Mouse (Mus musculus) forebrain, postnatal 0 days (tissue): ENCODE results near the gene Hoxd12. TPM values are rescaled to one million over a fixed set of nuclear protein-coding genes. Genes with fewer than 3 reads are reported as not detected.
A peak's percentile ranks its signal among the peaks of the same experiment; 100 is the strongest.

Experiments
- ATAC-seq: fragments of 200-750 bp; cut with Nextera tagmentation; 2 replicates; pipeline ENCODE4 v1.8.0; 2017; ENCODE audit warnings: mild to moderate bottlenecking, moderate library complexity
- DNase-seq: peaks from one replicate; pipeline ENCODE4 v3.0.0-alpha.2; 2015
- H3K27ac ChIP-seq: fragments of 300-500 bp; sonication (generic); 2 replicates; pipeline ENCODE4 v1.5.1; 2014; ENCODE audit warnings: low read depth, mild to moderate bottlenecking, antibody characterized with exemption, low read length, moderate library complexity, mixed read lengths
- H3K27me3 ChIP-seq: fragments of 300-500 bp; sonication (generic); 2 replicates; pipeline ENCODE4 v1.6.1; 2014; ENCODE audit warnings: mild to moderate bottlenecking, low read length, mixed read lengths; ENCODE audit not compliant: insufficient read depth
- H3K36me3 ChIP-seq: fragments of 300-500 bp; sonication (generic); 2 replicates; pipeline ENCODE4 v1.6.1; 2014; ENCODE audit warnings: mild to moderate bottlenecking, moderate library complexity; ENCODE audit not compliant: insufficient read depth
- H3K4me1 ChIP-seq: fragments of 300-500 bp; sonication (generic); 2 replicates; pipeline ENCODE4 v1.6.1; 2014; ENCODE audit warnings: antibody characterized with exemption; ENCODE audit not compliant: insufficient read depth
- H3K4me2 ChIP-seq: fragments of 300-500 bp; sonication (generic); 2 replicates; pipeline ENCODE4 v1.6.1; 2014; ENCODE audit warnings: low read depth, mild to moderate bottlenecking, moderate library complexity
- H3K4me3 ChIP-seq: fragments of 300-500 bp; sonication (generic); 2 replicates; pipeline ENCODE4 v1.5.1; 2014; ENCODE audit warnings: low read depth, low read length, mixed read lengths
- H3K9ac ChIP-seq: fragments of 300-500 bp; sonication (generic); 2 replicates; pipeline ENCODE4 v1.6.1; 2014; ENCODE audit warnings: mild to moderate bottlenecking
- H3K9me3 ChIP-seq: fragments of 300-500 bp; sonication (generic); 2 replicates; pipeline ENCODE4 v1.6.1; 2016; ENCODE audit warnings: low read length
- CTCF ChIP-seq: sonication (generic); IDR thresholded peaks from 2 replicates; pipeline ENCODE4 v1.5.1; 2016; ENCODE audit warnings: antibody characterized with exemption, control low read depth, low read depth
- WGBS: fragments of 180-500 bp; shearing (Covaris S2); extraction: QIAGEN DNeasy Blood & Tissue Kit; methylation state at CpG from one replicate; pipeline ENCODE4 v1.1.7; 2014; 5-methylcytosine and 5-hydroxymethylcytosine counted together
- polyA plus RNA-seq: library from polyadenylated mRNA; unstranded; fragments of >200 nt; fragmentation: Nextera tagmentation; extraction: Ambion mirVana; gene quantifications from 2 replicates; pipeline ENCODE4 v1.2.1, GENCODE M21; 2015
- total RNA-seq: library from RNA; depleted of rRNA; stranded (reverse); fragments of >200 nt; gene quantifications from 2 replicates; pipeline ENCODE4 v1.2.3, GENCODE M21; 2014

Gene Hoxd12
- total and polyA plus RNA-seq, 2 experiments from 2014 or later: not detected

GRCm38 (mm10) chr2:74689574-74690337 is 14.9 kb downstream of the Hoxd12 start:
- no peak overlapping the region for H3K27ac ChIP-seq
- H3K4me1 ChIP-seq: no peaks in the 10 kb centered on the region
- no peak for TF ChIP-seq CTCF
- no peaks in the 10 kb centered on the region for H3K36me3 ChIP-seq
- 3% methylated on average over 24 of the region's 24 CpGs for WGBS
- ATAC-seq (no peak), DNase-seq (no peak)
- H3K27me3 ChIP-seq: peaks cover 92% of the 10 kb centered on the region
- no peak overlapping the region for H3K9ac ChIP-seq
- H3K9me3 ChIP-seq: 0 out of 2 replicates have a peak, but pooled peaks cover 4% of the 10 kb centered on the region
- no peak overlapping the region for H3K4me2 ChIP-seq
- H3K4me3 ChIP-seq: no peak overlapping the region

GRCm38 (mm10) chr2:74690338-74690716 is 15.5 kb downstream of the Hoxd12 start:
- WGBS: 10% methylated on average over 8 of the region's 8 CpGs
- no peak overlapping the region for H3K27ac ChIP-seq

GRCm38 (mm10) chr2:74691022-74691951 is 16.5 kb downstream of the Hoxd12 start, which contains the start of gene Hoxd10:
TSS of gene Hoxd10 (plus strand) at chr2:74691924.
- 2% methylated on average over 56 of the region's 56 CpGs for WGBS
- H3K27ac ChIP-seq: no peak within 1 kb of the TSS
- ATAC-seq: peak; percentile 55; the same call in 1 of the 2 replicates
- DNase-seq: no peak
- no peak within 1 kb of the TSS for H3K4me2 ChIP-seq
- no peak within 1 kb of the TSS for H3K4me3 ChIP-seq
- H3K4me1 ChIP-seq: no peaks in the 10 kb centered on the region
- no peaks in the 10 kb centered on the region for H3K36me3 ChIP-seq
- H3K27me3 ChIP-seq: peaks cover 94% of the 10 kb centered on the region
- no peak within 1 kb of the TSS for H3K9ac ChIP-seq
- 0 out of 2 replicates have a peak, but pooled peaks cover 4% of the 10 kb centered on the region for H3K9me3 ChIP-seq
- peak; percentile 40 for TF ChIP-seq CTCF

More at GRCm38 (mm10) chr2:74690338-74690716, 15.5 kb downstream of the Hoxd12 start:
- Histone ChIP-seq H3K9ac (no peak overlapping the region), H3K9me3 (0 out of 2 replicates have a peak, but pooled peaks cover 4% of the 10 kb centered on the region), H3K4me1 (no peaks in the 10 kb centered on the region), H3K27me3 (peaks cover 92% of the 10 kb centered on the region), H3K36me3 (no peaks in the 10 kb centered on the region), H3K4me2 (no peak overlapping the region), H3K4me3 (no peak overlapping the region)
- no peak for DNase-seq
- TF ChIP-seq CTCF: no peak
- no peak for ATAC-seq

- no peak overlapping the region for H3K27ac ChIP-seq
- TF ChIP-seq CTCF: no peak
- H3K27me3 ChIP-seq: peaks cover 94% of the 10 kb centered on the region
- H3K9ac ChIP-seq: no peak overlapping the region
- H3K4me3 ChIP-seq: no peak overlapping the region
- DNase-seq (no peak), ATAC-seq (no peak)
- 4% methylated on average over 35 of the region's 35 CpGs for WGBS
- no peaks in the 10 kb centered on the region for H3K36me3 ChIP-seq
- H3K4me1 ChIP-seq: no peaks in the 10 kb centered on the region
- 0 out of 2 replicates have a peak, but pooled peaks cover 4% of the 10 kb centered on the region for H3K9me3 ChIP-seq
- H3K4me2 ChIP-seq: no peak overlapping the region
These were observed 17.4 kb downstream of the Hoxd12 start for GRCm38 (mm10) chr2:74691995-74692807.

- no peak for TF ChIP-seq CTCF
- H3K9ac ChIP-seq: no peak overlapping the region
- H3K9me3 ChIP-seq: 0 out of 2 replicates have a peak, but pooled peaks cover 4% of the 10 kb centered on the region
- WGBS: 2% methylated on average over 20 of the region's 20 CpGs
- DNase-seq (no peak), ATAC-seq (no peak)
- H3K4me2 ChIP-seq: no peak overlapping the region
- no peak overlapping the region for H3K27ac ChIP-seq
- H3K36me3 ChIP-seq: no peaks in the 10 kb centered on the region
- H3K27me3 ChIP-seq: peaks cover 94% of the 10 kb centered on the region
- no peaks in the 10 kb centered on the region for H3K4me1 ChIP-seq
- H3K4me3 ChIP-seq: no peak overlapping the region
These were observed 18.1 kb downstream of the Hoxd12 start for GRCm38 (mm10) chr2:74692808-74693431.

GRCm38 (mm10) chr2:74693432-74693827 is 18.6 kb downstream of the Hoxd12 start:
- H3K9ac ChIP-seq: no peak overlapping the region
- ATAC-seq (no peak), DNase-seq (no peak)
- no peak overlapping the region for H3K27ac ChIP-seq
- peaks cover 89% of the 10 kb centered on the region for H3K27me3 ChIP-seq
- no peaks in the 10 kb centered on the region for H3K36me3 ChIP-seq
- 7% methylated on average over 4 of the region's 4 CpGs for WGBS
- H3K4me1 ChIP-seq: no peaks in the 10 kb centered on the region
- H3K9me3 ChIP-seq: 0 out of 2 replicates have a peak, but pooled peaks cover 4% of the 10 kb centered on the region
- no peak overlapping the region for H3K4me2 ChIP-seq
- no peak for TF ChIP-seq CTCF
- no peak overlapping the region for H3K4me3 ChIP-seq
